Mouse (Mus musculus) heart, embryonic 15.5 days (tissue): ENCODE results near the gene Tubb4b. TPM values are rescaled to one million over a fixed set of nuclear protein-coding genes. Genes with fewer than 3 reads are reported as not detected.
A peak's percentile ranks its signal among the peaks of the same experiment; 100 is the strongest.

Experiments
- ATAC-seq: fragments of 200-750 bp; cut with Nextera tagmentation; replicated peaks from 2 replicates; pipeline ENCODE4 v1.8.0; 2017; ENCODE audit warnings: low read depth, moderate TSS enrichment; ENCODE audit not compliant: insufficient number of reproducible peaks, insufficient read depth, low FRiP score
- H3K27ac ChIP-seq: fragments of 300-500 bp; sonication (generic); 2 replicates; pipeline ENCODE4 v1.5.1; 2015; ENCODE audit warnings: mild to moderate bottlenecking, inconsistent platforms
- H3K27me3 ChIP-seq: fragments of 300-500 bp; sonication (generic); 2 replicates; pipeline ENCODE4 v1.6.1; 2015; ENCODE audit warnings: inconsistent platforms
- H3K36me3 ChIP-seq: fragments of 300-500 bp; sonication (generic); 2 replicates; pipeline ENCODE4 v1.6.1; 2015; ENCODE audit warnings: mild to moderate bottlenecking, inconsistent platforms
- H3K4me1 ChIP-seq: fragments of 300-500 bp; sonication (generic); replicated peaks from 2 replicates; pipeline ENCODE4 v1.6.1; 2015; ENCODE audit warnings: inconsistent platforms
- H3K4me2 ChIP-seq: fragments of 300-500 bp; sonication (generic); 2 replicates; pipeline ENCODE4 v1.6.1; 2015; ENCODE audit warnings: inconsistent platforms, mild to moderate bottlenecking, moderate library complexity
- H3K4me3 ChIP-seq: fragments of 300-500 bp; sonication (generic); 2 replicates; pipeline ENCODE4 v1.5.1; 2015; ENCODE audit warnings: mild to moderate bottlenecking, inconsistent platforms
- H3K9ac ChIP-seq: fragments of 300-500 bp; sonication (generic); 2 replicates; pipeline ENCODE4 v1.6.1; 2015; ENCODE audit warnings: mild to moderate bottlenecking, inconsistent platforms
- H3K9me3 ChIP-seq: fragments of 300-500 bp; sonication (generic); replicated peaks from 2 replicates; pipeline ENCODE4 v1.6.1; 2016; ENCODE audit warnings: inconsistent platforms
- WGBS: fragments of 180-500 bp; shearing (Covaris S2); methylation state at CpG from one replicate; pipeline ENCODE4 v1.1.7; 2015; ENCODE audit warnings: mixed read lengths; 5-methylcytosine and 5-hydroxymethylcytosine counted together
- polyA plus RNA-seq: library from polyadenylated mRNA; unstranded; fragments of >200 nt; fragmentation: Nextera tagmentation; extraction: Ambion mirVana; gene quantifications from 2 replicates; pipeline ENCODE4 v1.2.1, GENCODE M21; 2015

The Tubb4b gene
- polyA plus RNA-seq, 1 experiment from 2014 or later, result 358 TPM

GRCm38 (mm10) chr2:25223681-25224491 lies 616 bp downstream of the Tubb4b start:
- Histone ChIP-seq H3K27me3 (no peaks in the 10 kb centered on the region), H3K27ac (peak overlapping the region; percentile 92), H3K4me1 (peaks cover 23% of the 10 kb centered on the region), H3K9me3 (no peaks in the 10 kb centered on the region), H3K9ac (peak overlapping the region; percentile 76), H3K36me3 (peaks cover 11% of the 10 kb centered on the region; the same call in 1 of the 2 replicates), H3K4me2 (peak overlapping the region; percentile 85), H3K4me3 (peak overlapping the region; percentile 73)
- peak; percentile 36 for ATAC-seq
- 2% methylated on average over 44 of the region's 53 CpGs for WGBS

DNA sequence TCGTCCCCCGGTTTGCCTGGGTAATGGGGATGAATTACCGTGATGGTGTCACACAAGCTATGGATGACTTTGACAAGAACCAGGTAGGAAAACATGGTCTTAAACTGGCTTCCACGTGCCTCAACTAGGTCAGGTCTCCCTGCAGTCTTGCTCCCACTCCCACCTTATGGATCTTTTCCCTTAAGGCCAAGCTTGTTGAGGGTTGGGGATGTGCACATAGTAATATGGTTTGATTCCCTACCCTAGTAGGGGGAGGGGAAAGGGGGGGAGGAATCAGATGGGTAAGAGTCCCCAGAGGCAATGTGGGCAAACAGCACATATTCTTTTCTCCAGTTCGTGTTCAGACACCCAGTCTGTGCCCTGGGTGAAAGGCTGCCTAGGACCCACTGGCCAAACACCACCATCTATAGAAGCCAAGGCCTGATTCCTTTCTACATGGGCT lies 3.1 kb downstream of the Tubb4b start:
- no peaks in the 10 kb centered on the region for H3K9me3 ChIP-seq
- no peaks in the 10 kb centered on the region for H3K27me3 ChIP-seq
- WGBS, result 70% methylated on average over 5 of the region's 5 CpGs
- H3K4me3 ChIP-seq, result no peak overlapping the region
- no peak overlapping the region for H3K27ac ChIP-seq
- no peak overlapping the region for H3K9ac ChIP-seq
- H3K4me1 ChIP-seq, result peaks cover 15% of the 10 kb centered on the region
- H3K36me3 ChIP-seq, result peaks cover 11% of the 10 kb centered on the region; the same call in 1 of the 2 replicates
- no peak for ATAC-seq
- H3K4me2 ChIP-seq, result no peak overlapping the region

DNA sequence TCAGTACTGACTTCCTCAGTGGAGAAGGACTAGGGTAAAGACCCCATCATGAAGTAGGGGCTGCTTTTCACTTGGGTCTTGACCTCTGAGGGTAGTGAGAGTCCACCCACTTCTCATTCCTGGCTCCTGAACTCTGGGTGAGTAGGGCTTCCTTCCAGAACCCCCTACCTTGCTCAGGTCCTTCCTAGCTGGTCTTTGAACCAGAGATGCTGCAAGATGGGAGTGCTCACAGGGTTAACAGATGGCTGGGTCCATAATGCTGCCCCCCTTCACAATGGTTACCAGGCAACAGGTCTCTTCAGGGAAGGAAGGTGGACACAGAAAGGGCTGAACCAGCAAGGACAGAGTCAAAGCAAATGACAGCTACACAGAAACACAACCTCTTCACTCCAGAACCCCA lies 6.1 kb downstream of the Tubb4b start, which contains the start of gene Fam166a:
TSS of gene Fam166a (plus strand) at position 301 of the 400 bp plus-strand sequence.
- Histone ChIP-seq H3K27me3 (0 out of 2 replicates have a peak, but pooled peaks cover 4% of the 10 kb centered on the region), H3K4me1 (peaks cover 3% of the 10 kb centered on the region), H3K4me2 (no peak within 1 kb of the TSS), H3K4me3 (no peak within 1 kb of the TSS), H3K9ac (no peak within 1 kb of the TSS), H3K9me3 (no peaks in the 10 kb centered on the region), H3K27ac (no peak within 1 kb of the TSS), H3K36me3 (peaks cover 11% of the 10 kb centered on the region; the same call in 1 of the 2 replicates)
- no peak for ATAC-seq

- ATAC-seq, result no peak
- Histone ChIP-seq H3K4me2 (no peak overlapping the region), H3K9ac (no peak overlapping the region), H3K27me3 (0 out of 2 replicates have a peak, but pooled peaks cover 11% of the 10 kb centered on the region), H3K36me3 (peaks cover 11% of the 10 kb centered on the region; the same call in 1 of the 2 replicates), H3K4me1 (no peaks in the 10 kb centered on the region), H3K9me3 (no peaks in the 10 kb centered on the region), H3K27ac (no peak overlapping the region), H3K4me3 (no peak overlapping the region)
- 51% methylated on average over 2 of the region's 2 CpGs for WGBS
Observed at GRCm38 (mm10) chr2:25217666-25218065, 6.8 kb downstream of the Tubb4b start.

- Histone ChIP-seq H3K4me1 (peaks cover 16% of the 10 kb centered on the region), H3K9ac (no peak within 1 kb of the TSS), H3K4me3 (no peak within 1 kb of the TSS), H3K36me3 (no peaks in the 10 kb centered on the region), H3K27me3 (0 out of 2 replicates have a peak, but pooled peaks cover 11% of the 10 kb centered on the region), H3K9me3 (no peaks in the 10 kb centered on the region), H3K4me2 (no peak within 1 kb of the TSS), H3K27ac (no peak within 1 kb of the TSS)
- no peak for ATAC-seq
- WGBS, result 63% methylated on average over 3 of the region's 3 CpGs
Observed at GRCm38 (mm10) chr2:25214444-25214843, 10.1 kb downstream of the Tubb4b start, which contains the start of gene Stpg3. Stpg3 (minus strand) TSS chr2:25214637.

GRCm38 (mm10) chr2:25213266-25213865 lies 11.1 kb downstream of the Tubb4b start:
- ATAC-seq, result no peak
- Histone ChIP-seq H3K27ac (no peak overlapping the region), H3K4me3 (no peak overlapping the region)

GRCm38 (mm10) chr2:25211121-25211670 lies 13.3 kb downstream of the Tubb4b start, which contains the start of gene Nelfb:
Nelfb (minus strand) TSS chr2:25211489.
- Histone ChIP-seq H3K9me3 (no peaks in the 10 kb centered on the region), H3K9ac (peak within 1 kb of the TSS; percentile 80), H3K4me2 (peak within 1 kb of the TSS; percentile 75), H3K36me3 (peaks cover 22% of the 10 kb centered on the region), H3K27me3 (0 out of 2 replicates have a peak, but pooled peaks cover 11% of the 10 kb centered on the region), H3K4me1 (peaks cover 20% of the 10 kb centered on the region), H3K4me3 (peak within 1 kb of the TSS; percentile 63), H3K27ac (peak within 1 kb of the TSS; percentile 88)
- under 1% methylated on average over 44 of the region's 44 CpGs for WGBS
- ATAC-seq, result peak; percentile 92

More at GRCm38 (mm10) chr2:25213266-25213865, 11.1 kb downstream of the Tubb4b start:
- Histone ChIP-seq H3K27me3 (0 out of 2 replicates have a peak, but pooled peaks cover 11% of the 10 kb centered on the region), H3K9ac (no peak overlapping the region), H3K4me1 (peaks cover 20% of the 10 kb centered on the region), H3K4me2 (no peak overlapping the region), H3K36me3 (peaks cover 6% of the 10 kb centered on the region; the same call in 1 of the 2 replicates), H3K9me3 (no peaks in the 10 kb centered on the region)
- 55% methylated on average over 23 of the region's 23 CpGs for WGBS

DNA sequence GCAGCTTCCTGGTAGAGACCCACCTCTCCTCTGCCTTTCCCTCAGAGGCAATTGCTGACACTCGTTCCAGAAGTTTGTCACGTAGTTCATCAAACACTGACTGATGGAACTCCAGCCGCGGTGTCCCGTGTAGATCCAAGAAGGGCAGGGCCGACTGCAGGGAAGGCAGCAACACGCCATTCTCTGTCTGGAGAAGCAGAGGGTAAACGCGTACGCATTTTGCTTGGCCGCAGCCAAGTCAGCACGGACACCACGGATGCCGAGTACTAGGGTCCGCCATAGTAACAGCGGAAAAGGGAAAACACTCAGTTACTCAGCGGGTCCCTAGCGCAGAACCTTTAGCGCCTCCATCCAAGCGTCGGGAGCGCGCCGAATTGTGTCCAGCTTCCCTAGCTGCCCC lies 13.8 kb downstream of the Tubb4b start:
- Histone ChIP-seq H3K4me1 (peaks cover 20% of the 10 kb centered on the region), H3K27ac (peak overlapping the region; percentile 88), H3K4me2 (peak overlapping the region; percentile 75), H3K4me3 (peak overlapping the region; percentile 63), H3K9ac (peak overlapping the region; percentile 80), H3K27me3 (0 out of 2 replicates have a peak, but pooled peaks cover 11% of the 10 kb centered on the region), H3K36me3 (peaks cover 27% of the 10 kb centered on the region), H3K9me3 (no peaks in the 10 kb centered on the region)
- 1% methylated on average over 24 of the region's 24 CpGs for WGBS
- 0 out of 2 replicates have a peak, but pooled peaks have one; percentile 5 for ATAC-seq

- no peak overlapping the region for H3K4me3 ChIP-seq
- H3K9me3 ChIP-seq, result no peaks in the 10 kb centered on the region
- 86% methylated on average over 1 of the region's 1 CpGs for WGBS
- no peak overlapping the region for H3K4me2 ChIP-seq
- no peak overlapping the region for H3K9ac ChIP-seq
- no peaks in the 10 kb centered on the region for H3K27me3 ChIP-seq
- peaks cover 58% of the 10 kb centered on the region for H3K36me3 ChIP-seq
- no peak overlapping the region for H3K27ac ChIP-seq
- H3K4me1 ChIP-seq, result peaks cover 20% of the 10 kb centered on the region
- no peak for ATAC-seq
Observed at GRCm38 (mm10) chr2:25207593-25207992, 16.9 kb downstream of the Tubb4b start.

GRCm38 (mm10) chr2:25203631-25204214 lies 20.8 kb downstream of the Tubb4b start:
- Histone ChIP-seq H3K36me3 (peaks cover 87% of the 10 kb centered on the region), H3K4me3 (no peak overlapping the region), H3K27ac (no peak overlapping the region), H3K27me3 (no peaks in the 10 kb centered on the region), H3K4me1 (no peaks in the 10 kb centered on the region), H3K9ac (no peak overlapping the region), H3K9me3 (no peaks in the 10 kb centered on the region), H3K4me2 (no peak overlapping the region)
- no peak for ATAC-seq
- WGBS, result 62% methylated on average over 4 of the region's 4 CpGs

DNA sequence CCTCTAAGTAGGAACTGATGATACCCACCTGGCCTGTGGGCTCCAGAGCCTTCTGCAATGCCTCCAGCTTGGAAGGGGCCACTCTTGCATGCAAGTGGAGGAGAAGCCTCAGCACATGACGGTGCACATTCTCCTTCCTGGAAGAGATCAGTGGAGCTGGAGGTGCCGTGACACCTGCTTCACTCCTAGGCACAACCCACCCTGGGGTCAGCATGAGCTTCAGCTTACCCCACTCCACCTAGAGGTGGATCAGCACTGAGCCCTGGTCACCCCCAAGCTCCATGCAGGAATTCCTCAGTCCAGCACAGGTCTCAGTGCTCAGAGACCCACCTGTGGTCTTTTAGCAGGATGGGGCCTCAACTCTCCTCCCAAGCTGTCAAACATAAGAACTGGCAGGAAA lies 23.9 kb downstream of the Tubb4b start:
- WGBS, result 87% methylated on average over 2 of the region's 2 CpGs
- peaks cover 65% of the 10 kb centered on the region for H3K36me3 ChIP-seq

More for the DNA sequence above, 23.9 kb downstream of the Tubb4b start:
- Histone ChIP-seq H3K27ac (no peak overlapping the region), H3K27me3 (peaks cover 8% of the 10 kb centered on the region), H3K4me2 (no peak overlapping the region), H3K4me3 (no peak overlapping the region), H3K9ac (no peak overlapping the region), H3K9me3 (no peaks in the 10 kb centered on the region), H3K4me1 (peaks cover 19% of the 10 kb centered on the region)
- no peak for ATAC-seq
